Mouse (Mus musculus): ENCODE data around the gene Ccr9.
"Not testable (repeated sequence)": the region's sequence is repeated elsewhere in the genome, so short reads cannot be mapped to it uniquely, and the experiment has no call there.

Gene Ccr9

DNA sequence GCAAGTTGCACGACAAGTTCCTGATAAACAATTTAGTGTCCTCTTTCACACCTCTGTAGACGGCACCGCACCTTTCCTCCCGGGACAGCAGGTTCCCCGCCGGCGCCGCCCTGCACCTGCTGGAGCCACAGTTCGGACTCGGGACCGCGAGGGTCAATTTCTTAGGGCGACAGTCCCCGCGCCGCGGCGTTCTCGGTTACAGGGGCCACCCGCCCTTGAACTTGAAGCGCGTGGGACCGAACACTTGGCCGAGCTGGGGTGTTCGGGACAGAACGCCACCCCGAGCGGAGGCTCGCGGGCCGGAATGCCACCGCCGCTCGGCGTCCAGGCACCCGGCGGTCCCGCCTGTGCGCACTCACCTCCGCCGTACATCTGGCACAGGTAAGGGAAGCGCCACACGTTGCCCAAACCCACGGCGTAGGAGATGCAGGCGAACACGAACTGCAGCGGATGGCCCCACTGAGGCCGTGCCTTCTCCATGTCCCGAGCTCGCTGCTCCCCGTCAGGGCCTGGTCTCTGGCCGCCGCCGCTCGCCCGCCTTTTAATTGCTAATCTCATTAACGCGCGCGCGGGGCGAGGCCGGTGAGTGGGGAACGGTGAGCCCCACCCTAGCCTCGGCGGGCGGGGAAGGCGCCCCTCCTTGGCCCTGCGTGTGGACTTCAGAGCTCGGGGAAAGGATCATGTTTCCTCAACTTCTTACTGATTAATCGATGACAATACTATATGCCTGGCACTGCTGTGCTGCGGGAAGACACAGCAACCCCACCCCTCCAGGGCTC is at the start of gene Ccr9, which contains the start of gene Slc6a20a:
Gene Ccr9 (plus strand): TSS at position 113 of the 779 bp plus-strand sequence.
Gene Slc6a20a (minus strand): TSS at position 559 of the 779 bp plus-strand sequence.
- no peak for DNase-seq (ENCODE audit: low spot score in 2 of 2)

DNA sequence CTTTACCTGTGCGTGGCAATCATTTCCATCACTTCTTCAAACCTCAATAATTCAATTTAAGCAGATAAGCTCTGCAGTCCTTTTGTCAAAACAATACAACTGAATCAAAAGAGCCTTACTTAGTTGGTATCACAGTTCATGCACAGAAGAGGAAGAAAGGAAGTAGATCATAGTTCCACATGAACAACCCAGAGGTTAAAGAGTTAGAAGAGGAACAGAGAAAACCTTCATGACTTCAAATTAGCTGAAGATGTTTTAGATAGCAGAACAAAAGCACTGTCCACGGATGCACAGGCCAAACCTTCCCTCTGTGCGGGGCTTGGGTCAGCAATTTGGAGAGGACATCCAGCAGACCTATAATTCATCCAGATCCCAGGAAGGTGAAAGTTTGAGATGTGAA is 46.6 kb upstream of the Ccr9 start:
- no peak for DNase-seq (ENCODE audit: low spot score in 2 of 2)

DNA sequence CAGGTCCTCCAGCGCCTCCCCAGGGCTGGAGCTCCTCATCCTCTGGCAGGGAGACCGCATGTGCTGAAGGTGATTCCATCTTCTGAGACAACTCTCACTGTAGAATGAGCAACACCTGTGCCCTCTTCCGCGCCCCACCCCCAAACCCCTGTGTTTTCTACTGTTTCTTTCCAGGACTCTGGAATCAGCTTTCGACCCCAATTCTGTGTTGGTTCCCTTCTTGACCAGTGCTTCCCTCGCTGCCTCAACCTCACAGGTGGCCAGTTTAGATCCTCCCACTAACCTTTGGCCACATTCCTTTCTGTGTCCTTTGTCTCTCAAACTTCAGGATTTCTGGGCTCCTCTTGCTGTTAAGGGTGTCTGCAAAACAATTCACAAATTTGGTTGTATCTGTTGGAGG is 46.0 kb upstream of the Ccr9 start, which contains the start of gene Slc6a20b:
Gene Slc6a20b (minus strand): TSS at position 285 of the 400 bp plus-strand sequence.
- no peak for DNase-seq (ENCODE audit: low spot score in 2 of 2)

DNA sequence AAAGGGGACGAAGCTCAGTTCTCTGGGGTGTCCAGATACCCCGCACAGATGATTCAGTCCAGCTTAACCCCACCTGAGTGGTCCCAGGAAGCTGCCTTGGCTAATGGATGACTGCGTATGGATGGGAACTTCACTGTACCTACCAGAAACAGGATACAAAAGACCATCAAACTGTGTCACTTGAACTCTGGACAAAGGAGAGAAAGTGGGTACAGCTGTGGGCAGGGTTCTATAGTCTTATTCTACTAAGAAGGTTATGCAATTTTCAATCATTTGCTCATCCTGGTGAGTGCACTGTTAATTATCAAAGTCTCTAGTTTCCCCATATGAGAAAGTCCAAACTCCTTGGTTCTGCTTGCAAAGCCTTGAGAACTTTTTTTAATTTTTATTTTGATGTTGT is 45.2 kb upstream of the Ccr9 start:
- no peak for DNase-seq (ENCODE audit: low spot score in 2 of 2)

DNA sequence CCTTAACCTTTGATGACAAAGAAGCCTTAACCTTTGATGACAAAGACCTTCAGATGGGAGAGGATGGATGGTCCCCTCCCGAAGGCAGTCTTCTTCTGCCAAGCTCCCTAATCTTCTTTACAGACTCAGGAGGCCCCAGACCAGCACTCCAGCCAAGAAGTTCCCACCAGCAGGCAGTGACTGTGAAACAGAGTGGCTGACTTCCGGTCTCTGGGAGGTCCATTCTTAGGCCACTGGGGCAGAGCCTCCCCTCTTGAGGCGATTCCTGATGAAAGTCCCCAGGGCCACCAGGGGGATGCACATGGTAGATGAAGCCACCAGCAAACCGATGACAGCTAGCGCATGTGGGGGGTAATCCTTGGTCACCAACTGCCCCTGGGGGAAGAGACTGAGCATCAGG is 41.5 kb upstream of the Ccr9 start:
- DNase-seq (ENCODE audit: low spot score in 2 of 2): no peak

DNA sequence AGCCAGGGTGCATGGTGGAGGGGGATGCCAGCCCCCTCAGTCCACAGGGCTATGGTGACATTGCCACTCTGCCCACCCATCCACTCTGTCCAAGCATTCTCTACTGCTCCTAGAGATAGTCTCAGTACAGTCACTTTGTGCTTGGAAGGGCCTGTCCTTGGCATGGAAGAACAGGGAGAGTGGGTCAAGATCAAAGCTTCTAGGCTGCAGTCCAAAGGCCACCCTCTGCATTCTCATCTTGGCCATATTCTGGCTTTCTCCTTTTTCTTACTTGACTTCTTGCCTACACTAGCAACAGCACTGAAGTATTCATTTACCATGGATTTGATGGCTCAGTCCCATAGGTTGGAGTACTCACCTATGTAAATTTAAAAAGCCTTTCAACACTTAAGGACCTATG is 40.0 kb upstream of the Ccr9 start:
- no peak for DNase-seq (ENCODE audit: low spot score in 2 of 2)

DNA sequence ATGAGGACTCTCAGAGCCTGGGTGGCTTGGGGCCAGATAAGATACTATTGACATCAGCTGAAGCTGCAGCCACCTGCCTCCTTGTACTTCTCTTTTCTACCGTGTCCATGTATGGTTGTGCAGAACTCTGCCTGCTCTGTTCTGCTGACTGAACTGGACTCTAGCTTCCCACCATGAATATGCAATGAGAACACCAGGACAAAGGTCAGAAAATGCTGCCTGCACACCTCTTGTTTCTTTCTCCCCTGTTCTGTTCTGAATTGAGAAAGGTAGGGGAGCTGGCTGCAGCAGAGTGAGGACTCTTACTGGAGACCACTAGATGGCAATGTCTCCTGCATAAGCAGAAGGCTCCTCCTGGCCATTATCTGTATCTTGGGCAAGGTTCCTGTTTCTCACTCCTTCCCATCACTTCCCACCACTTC is 39.6 kb upstream of the Ccr9 start:
- DNase-seq (ENCODE audit: low spot score in 2 of 2): no peak

DNA sequence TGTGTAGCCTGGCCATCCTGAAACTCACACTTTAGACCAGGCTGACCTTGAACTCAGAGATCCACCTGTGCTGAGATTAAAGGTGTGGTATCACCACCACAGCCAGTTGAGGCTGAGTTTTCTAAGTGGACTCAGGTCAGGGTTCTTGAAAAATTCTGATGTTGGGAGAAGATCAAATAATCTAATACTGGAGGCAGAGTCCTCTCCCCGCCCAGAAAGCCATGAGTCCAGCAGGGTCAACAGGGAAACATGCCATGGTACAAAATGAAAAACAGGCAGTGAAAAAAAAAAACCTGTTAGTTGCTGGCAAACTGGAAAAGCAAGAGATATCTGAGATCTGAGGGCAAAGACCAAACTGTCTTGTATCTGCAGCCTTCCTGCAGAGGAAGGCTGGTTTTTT is 38.1 kb upstream of the Ccr9 start:
- DNase-seq (ENCODE audit: low spot score in 2 of 2): no peak

DNA sequence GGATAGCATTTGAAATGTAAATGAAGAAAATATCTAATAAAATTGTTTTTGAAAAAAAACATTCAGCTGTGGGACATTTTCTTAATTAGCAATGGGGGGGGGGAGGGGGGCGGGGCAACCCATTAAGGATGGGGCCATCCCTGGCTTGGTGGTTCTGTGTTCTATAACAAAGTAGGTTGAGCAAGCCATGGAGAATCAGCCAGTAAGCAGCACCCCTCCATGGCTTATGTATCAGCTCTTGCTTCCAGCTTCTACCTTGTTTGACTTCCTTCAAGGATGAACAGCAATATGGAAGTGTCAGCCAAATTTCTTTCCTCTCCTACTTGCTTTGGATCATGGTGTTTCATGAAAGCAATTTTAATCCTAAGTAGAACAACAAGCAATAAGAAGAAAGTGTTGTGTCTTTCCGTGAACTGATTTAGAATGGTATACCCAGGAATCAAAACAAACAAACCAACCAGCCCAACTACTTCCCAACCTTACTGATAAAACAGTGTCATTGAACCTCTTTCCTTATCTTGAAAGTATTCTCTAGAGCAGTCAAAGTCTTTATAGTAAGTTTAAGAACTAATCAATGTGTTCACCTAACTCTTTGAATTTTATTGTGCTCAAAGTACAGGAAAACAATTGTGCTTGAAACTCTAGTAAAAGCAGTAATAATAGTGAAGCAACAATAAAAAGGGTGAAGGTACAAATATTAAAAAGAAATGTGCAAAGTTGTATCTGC is 28.3 kb upstream of the Ccr9 start:
- DNase-seq (ENCODE audit: low spot score in 2 of 2): no peak

DNA sequence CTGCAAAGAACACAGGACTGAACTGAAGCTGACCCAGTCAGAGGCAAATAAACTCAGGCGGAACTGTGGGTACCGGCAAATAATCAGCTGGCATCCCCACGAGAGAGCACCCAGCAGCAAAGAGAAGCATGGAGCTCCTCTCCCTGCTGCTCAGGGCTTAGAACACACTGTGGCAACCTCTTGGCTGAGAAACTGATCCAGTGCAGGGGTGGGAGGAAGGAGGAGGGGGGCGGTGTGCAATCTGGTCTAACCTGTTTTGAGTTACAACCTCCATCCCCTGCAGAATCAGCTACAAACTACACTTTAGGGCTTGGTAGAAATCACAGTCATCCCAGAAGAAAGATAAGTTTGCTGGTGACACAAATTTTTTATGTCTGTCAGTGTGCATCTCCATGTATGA is 26.9 kb upstream of the Ccr9 start:
- DNase-seq (ENCODE audit: low spot score in 2 of 2): no peak

DNA sequence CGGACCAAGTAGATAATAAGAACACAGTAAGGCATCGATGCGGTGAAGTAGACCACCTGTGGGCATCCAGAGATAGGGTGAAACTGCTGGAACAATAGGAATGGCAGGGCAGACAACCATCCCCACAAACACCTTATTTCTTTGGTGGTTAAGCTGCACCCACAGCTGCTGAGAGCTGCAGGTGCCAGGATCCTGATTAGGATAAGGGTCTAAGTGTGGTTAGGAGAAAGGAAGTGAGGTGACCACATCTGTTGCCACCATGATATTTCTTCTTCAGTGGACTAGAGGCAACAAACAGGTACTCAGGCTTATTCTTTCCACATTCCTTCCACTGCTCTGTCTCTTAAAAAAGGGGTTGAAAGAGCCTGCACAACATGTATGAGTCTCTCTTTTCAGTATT is 20.8 kb upstream of the Ccr9 start:
- peak in 1 of 2 experiments; percentile 21 for DNase-seq (ENCODE audit: low spot score in 2 of 2)

DNA sequence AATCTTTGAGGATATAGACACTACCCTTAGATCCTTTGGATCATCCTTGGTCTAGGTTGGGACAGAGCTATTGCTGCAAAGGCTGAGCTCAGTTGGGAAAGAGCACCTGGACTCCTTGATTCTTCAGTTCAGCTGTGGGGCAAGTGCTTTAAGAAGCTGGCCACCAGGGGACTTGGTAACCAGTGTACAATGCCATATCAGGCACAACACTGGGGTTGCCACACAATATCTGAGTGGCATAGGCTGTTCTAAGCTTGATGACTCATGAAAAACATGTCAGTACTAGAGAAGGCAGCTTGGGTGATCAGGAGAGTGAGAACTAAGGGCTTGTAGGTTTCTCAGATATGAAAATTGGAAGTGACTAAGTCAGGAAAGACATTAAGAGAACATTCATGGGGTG is 19.3 kb upstream of the Ccr9 start:
- DNase-seq (ENCODE audit: low spot score in 2 of 2): no peak

DNA sequence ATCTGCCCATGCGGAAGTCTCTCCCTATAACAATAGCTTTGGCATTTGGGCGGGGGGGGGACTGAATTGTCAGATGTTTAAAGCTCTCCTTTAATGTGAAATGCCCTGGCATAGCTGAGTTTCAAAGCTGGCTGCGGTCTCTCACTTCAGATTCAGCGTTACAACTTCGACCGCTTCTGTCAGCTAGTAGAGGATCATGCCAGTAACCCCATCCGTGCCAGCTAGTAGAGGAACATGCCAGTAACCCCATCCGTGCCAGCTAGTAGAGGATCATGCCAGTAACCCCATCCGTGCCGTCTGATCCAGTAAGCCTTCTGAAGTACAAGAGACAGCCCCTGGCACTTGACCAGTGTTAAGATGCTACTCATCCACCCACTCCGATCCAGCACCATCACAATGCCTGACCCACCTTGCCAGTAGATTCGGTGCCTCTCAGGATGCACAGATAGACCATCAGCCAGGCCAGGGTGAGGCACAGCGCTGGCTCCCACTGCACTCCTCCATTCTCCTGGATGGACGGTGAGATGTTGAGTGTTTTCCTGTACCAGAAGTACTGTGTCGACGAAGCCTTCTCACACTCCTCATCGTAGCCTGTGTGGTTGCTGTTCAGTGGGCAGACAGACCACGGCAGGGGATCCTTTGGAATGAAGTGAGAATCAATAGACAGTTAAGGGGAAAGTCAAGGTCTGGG is 18.1 kb upstream of the Ccr9 start:
- DNase-seq (ENCODE audit: low spot score in 2 of 2): not testable (repeated sequence)

DNA sequence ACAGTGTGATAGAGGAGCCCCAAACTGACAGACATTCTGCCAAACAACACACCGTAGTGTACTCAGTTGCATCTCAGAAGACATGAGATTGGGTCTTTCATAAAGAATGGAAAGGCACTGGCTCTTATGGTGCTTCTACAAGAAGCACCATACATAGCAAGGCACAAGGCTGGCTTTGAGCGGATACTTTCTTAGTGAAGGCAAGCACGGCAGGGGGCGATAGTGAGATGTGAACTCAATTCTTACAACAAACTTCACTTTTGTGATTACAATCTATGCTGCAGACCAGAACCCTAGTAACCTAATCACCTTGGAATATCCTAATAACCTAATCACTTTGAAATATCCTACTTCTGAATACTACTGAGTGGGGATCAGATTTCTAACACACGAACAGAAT is 12.6 kb upstream of the Ccr9 start:
- DNase-seq (ENCODE audit: low spot score in 2 of 2): peak; percentile 27 to 56

DNA sequence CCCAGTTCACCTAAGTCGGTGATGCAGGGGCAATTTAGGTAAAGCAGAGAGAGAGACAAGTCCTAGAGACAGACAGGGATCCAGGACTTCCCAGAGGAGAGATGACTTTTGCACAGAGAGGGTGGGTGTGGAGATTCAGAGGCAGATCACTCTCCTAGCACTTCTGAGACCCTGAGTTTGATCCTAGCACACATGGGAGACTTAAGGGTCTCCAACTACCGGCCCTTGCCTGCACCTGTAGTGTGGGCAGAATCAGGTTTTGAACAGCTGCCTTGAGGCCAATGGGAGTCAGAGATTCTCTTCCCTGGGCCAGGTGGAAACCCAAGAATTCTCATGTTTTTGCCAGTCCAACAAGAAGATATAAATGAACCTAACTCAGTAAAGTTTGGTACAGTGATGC is 959 bp downstream of the Ccr9 start:
- no peak for DNase-seq (ENCODE audit: low spot score in 2 of 2)

DNA sequence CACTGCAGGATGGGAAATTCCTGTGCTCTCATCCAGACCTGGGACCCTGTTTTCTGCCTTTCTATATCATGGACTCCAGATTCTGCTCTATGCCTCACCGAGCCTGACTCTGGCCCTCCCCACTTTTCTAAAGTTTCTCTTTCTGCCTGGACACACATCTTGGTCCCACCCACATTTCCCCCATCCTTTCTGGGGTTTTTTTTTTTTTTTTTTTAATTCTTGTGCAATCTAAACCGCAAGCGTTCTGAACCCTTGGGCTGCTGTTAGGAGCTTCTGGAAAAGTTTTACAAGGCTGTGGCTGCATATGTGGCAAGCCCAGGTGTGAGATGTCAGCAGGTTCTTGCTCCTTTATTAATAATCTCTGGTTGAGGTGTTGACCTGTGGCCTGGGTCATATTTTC is 5.5 kb downstream of the Ccr9 start:
- DNase-seq (ENCODE audit: low spot score in 2 of 2): no peak

DNA sequence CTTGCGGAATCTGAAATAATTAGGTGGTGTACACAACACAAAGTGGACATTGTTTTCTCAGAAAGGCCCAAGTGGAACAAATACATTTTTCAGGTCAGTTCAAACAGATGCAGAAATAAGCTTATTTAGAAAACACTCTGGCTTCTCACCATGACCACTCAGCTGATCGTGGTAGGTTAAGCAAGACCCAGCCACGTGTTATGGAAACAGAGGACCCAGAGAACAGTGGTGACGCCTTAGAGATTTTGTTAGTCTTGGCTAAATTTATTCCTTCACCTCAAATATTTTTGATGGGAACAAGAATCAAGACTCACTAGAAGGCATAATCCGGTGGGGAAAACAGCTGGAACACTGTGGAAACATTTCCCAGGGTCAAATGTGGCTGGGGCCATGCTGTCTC is 8.0 kb downstream of the Ccr9 start:
- no peak for DNase-seq (ENCODE audit: low spot score in 2 of 2)

DNA sequence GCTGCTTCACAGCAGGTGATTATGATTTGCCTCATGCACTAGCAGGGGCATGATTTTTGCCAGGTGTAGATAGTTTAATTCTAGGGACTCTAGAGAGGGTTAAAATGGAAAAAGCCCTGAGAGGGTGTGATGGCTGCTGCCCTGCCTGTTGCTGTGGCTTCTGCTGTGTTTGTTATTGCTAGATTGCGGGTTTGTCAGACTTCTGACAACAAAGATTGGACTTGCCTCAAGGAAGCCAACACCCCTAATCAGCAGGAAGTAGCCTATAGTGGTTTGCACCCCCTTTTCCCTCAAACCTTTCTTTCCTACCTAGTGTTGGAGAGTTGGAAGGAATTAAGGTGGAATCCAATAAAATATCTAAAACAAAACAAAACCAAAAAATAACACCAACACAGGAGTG is 10.0 kb downstream of the Ccr9 start:
- no peak for DNase-seq (ENCODE audit: low spot score in 2 of 2)

DNA sequence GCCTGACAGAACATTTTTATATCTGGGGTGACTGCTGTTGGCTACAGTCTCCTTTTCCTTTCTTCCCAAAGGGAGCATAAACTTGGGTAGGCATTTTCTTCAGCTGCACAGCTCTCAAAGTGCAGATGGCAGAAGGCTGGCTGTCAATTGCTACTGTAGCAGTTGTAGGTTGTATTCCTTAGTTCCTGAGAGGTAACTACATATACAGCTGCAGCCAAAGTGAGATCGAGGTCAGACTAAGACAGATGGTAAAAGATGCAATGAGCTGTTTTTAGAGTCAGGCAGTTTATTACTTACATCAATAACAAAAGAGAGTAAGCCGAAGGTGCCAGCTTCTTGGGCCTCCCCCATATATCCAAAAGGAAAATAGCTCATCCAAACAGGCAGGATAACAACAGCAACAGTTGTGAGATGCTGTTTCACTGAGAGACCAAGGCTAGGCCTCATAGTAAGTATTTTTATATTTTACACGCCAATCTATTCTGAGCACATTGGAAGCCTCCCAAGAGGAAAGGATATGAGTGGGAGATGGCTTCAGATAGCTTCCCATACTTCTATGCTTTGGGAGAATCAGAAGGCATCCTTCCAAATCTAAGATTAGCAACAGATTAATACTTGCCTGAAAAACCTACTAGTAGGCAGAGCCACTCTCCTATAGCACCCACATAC is 17.5 kb downstream of the Ccr9 start:
- DNase-seq (ENCODE audit: low spot score in 2 of 2): no peak

DNA sequence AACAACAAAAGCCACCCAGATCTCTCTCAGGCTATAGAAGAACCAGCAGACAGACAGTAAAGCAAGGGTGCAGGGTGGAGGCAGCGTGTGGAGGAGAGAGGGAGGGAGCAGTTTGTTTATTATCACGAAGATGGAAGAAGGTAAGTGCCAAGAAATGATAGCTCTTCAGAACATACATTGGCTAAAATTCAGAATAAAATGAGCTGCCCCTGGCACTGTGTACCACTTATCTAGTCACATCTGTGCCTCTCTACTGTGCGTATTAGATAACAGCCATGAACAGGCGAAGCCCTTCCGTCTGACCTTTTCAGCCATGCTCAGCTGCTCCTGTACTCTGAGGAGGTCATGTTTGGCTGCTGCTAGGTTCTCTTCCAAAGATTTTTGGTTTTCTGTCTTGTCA is 23.6 kb downstream of the Ccr9 start:
- DNase-seq (ENCODE audit: low spot score in 2 of 2): no peak

DNA sequence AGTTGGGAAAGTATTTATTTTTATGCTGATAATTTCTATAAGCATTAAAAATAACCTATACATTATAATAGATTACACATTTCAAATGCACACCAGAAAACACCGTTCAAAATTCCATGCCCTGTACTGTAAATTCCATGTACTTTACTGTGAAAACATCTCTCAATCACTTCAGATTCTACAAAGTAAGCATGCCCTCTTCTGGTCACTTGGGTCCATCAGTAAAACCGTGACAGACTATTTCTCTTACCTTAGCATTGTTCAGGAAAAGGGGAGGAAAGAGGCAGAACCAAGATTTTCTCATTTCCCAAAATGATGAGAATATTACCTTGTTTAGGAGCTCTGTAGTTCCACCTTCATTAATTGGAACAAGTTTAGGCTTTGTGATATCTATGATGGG is 31.0 kb downstream of the Ccr9 start:
- DNase-seq (ENCODE audit: low spot score in 2 of 2): no peak

DNA sequence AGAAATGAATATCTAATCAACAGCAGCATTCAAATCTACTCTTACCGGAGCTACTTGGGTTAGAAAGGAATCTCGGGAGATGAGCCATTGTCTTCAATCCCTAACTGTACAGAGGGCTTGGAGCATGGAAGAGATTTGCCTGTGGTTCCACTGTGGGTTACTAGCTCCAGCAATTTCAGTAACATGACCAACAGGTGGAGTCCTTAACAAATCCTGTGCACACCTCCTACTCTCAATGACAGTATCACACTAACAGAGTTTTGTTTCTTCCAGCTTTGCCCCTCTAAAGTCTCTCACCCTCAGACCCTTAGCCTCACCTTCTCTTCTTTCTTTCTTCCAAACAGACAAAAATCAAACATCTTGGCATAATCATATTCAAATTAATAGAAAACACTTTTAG is 34.9 kb downstream of the Ccr9 start:
- no peak for DNase-seq (ENCODE audit: low spot score in 2 of 2)

All from natural killer cell, adult 2 months (primary cell).